Mouse (Mus musculus): Measurements from ENCODE around the gene Elovl7.

GRCm38 (mm10) chr13:108289436-108289835 is 75.2 kb downstream of the Elovl7 start:
- TF ChIP-seq CTCF (IDR thresholded peaks at IDR 0.05; ENCODE audit: borderline replicate concordance, control insufficient read depth, extremely low read depth, insufficient read depth, low read length, poor library complexity) (no peak), POLR2A (IDR thresholded peaks at IDR 0.05; ENCODE audit: control insufficient read depth, extremely low read depth, insufficient read depth, low read length, poor library complexity) (no peak)
